Mouse (Mus musculus) intestine, embryonic 14.5 days (tissue): ENCODE measurements around the gene Zfp423. TPM values are rescaled to one million over a fixed set of nuclear protein-coding genes. Genes with fewer than 3 reads are reported as not detected.

ENCODE experiments used
- ATAC-seq: fragments of 200-750 bp; cut with Nextera tagmentation; replicated peaks from 2 replicates; pipeline ENCODE4 v1.8.0; 2017; ENCODE audit warnings: low read depth, moderate number of reproducible peaks, moderate TSS enrichment, moderate library complexity; ENCODE audit not compliant: low FRiP score, low TSS enrichment
- DNase-seq: peaks from one replicate; pipeline ENCODE4 v3.0.0-alpha.2; 2018; ENCODE audit warnings: low spot score
- H3K27ac ChIP-seq: fragments of 300-500 bp; sonication (generic); 2 replicates; pipeline ENCODE4 v1.5.1; 2014; ENCODE audit warnings: low read depth, mild to moderate bottlenecking, control low read depth
- H3K27me3 ChIP-seq: fragments of 300-500 bp; sonication (generic); replicated peaks from 2 replicates; pipeline ENCODE4 v1.6.1; 2014; ENCODE audit warnings: low read length, control low read depth; ENCODE audit not compliant: control insufficient read depth, insufficient read depth
- H3K36me3 ChIP-seq: fragments of 300-500 bp; sonication (generic); 2 replicates; pipeline ENCODE4 v1.6.1; 2014; ENCODE audit warnings: low read length, control low read depth; ENCODE audit not compliant: control insufficient read depth, insufficient read depth
- H3K4me1 ChIP-seq: fragments of 300-500 bp; sonication (generic); replicated peaks from 2 replicates; pipeline ENCODE4 v1.6.1; 2014; ENCODE audit warnings: low read length, control low read depth, mixed read lengths; ENCODE audit not compliant: control insufficient read depth, insufficient read depth
- H3K4me2 ChIP-seq: fragments of 300-500 bp; sonication (generic); 2 replicates; pipeline ENCODE4 v1.6.1; 2014; ENCODE audit warnings: low read length
- H3K4me3 ChIP-seq: fragments of 300-500 bp; sonication (generic); 2 replicates; pipeline ENCODE4 v1.5.1; 2014; ENCODE audit warnings: low read depth, low read length, control low read depth, mixed read lengths
- H3K9ac ChIP-seq: fragments of 300-500 bp; sonication (generic); 2 replicates; pipeline ENCODE4 v1.6.1; 2014; ENCODE audit warnings: mild to moderate bottlenecking, low read length
- H3K9me3 ChIP-seq: fragments of 300-500 bp; sonication (generic); 2 replicates; pipeline ENCODE4 v1.6.1; 2016; ENCODE audit warnings: low read length, control low read depth; ENCODE audit not compliant: control insufficient read depth
- WGBS: fragments of 180-500 bp; shearing (Covaris S2); extraction: QIAGEN DNeasy Blood & Tissue Kit; methylation state at CpG from one replicate; pipeline ENCODE4 v1.1.7; 2014; 5-methylcytosine and 5-hydroxymethylcytosine counted together
- polyA plus RNA-seq: library from polyadenylated mRNA; unstranded; fragments of >200 nt; fragmentation: Nextera tagmentation; extraction: Ambion mirVana; gene quantifications from 2 replicates; pipeline ENCODE4 v1.2.1, GENCODE M21; 2014

The Zfp423 gene
- polyA plus RNA-seq, 1 experiment from 2014 or later: 10.5 TPM

DNA sequence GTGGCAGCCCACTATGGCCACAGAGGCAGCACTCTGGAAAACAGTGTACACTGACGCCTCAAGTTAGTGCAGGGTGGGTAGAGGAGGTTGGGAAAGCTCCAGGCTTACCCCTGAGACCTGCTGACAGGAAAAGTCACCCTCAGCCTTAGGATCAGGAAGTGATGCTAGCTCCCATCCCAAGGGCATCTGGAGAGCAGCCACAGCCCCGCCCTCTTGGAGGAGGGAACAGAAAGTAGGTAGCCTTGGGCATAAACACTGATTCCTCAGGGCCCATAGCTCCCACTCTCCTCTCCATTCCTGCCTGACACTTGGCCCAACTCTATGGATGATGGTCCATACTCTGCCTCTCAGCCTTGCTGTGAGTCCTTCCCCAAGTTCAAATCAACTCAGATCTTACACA lies 205.8 kb downstream of the Zfp423 start:
- Histone ChIP-seq H3K4me2 (no peak overlapping the region), H3K4me1 (no peaks in the 10 kb centered on the region), H3K27ac (no peak overlapping the region), H3K27me3 (no peaks in the 10 kb centered on the region), H3K4me3 (no peak overlapping the region), H3K36me3 (no peaks in the 10 kb centered on the region), H3K9me3 (no peaks in the 10 kb centered on the region), H3K9ac (no peak overlapping the region)
- ATAC-seq (no peak), DNase-seq (no peak)
- WGBS: 73% methylated on average over 2 of the region's 2 CpGs

DNA sequence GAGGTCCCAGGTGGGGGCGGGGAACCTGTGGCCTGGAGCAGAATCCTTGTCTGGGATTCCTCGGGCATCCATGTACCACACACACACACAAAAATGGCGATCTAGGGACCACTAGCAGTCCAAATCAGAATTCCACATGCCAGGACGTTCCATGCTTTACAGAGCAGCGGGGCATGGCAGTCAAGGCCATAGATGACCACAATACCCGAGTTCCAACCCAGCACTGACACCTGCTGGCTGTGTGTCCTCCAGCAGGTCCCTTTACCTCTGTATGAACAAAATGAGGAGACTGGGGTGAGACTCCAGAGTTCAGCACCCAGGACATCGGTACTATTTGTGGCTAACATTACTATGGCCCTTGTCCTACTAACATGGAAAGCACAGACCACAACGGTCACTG lies 206.2 kb downstream of the Zfp423 start:
- ATAC-seq (no peak), DNase-seq (no peak)
- no peak overlapping the region for H3K4me3 ChIP-seq
- no peaks in the 10 kb centered on the region for H3K9me3 ChIP-seq
- no peaks in the 10 kb centered on the region for H3K36me3 ChIP-seq
- H3K27ac ChIP-seq: no peak overlapping the region
- 68% methylated on average over 8 of the region's 8 CpGs for WGBS
- H3K27me3 ChIP-seq: no peaks in the 10 kb centered on the region
- H3K4me1 ChIP-seq: no peaks in the 10 kb centered on the region
- no peak overlapping the region for H3K9ac ChIP-seq
- H3K4me2 ChIP-seq: no peak overlapping the region

DNA sequence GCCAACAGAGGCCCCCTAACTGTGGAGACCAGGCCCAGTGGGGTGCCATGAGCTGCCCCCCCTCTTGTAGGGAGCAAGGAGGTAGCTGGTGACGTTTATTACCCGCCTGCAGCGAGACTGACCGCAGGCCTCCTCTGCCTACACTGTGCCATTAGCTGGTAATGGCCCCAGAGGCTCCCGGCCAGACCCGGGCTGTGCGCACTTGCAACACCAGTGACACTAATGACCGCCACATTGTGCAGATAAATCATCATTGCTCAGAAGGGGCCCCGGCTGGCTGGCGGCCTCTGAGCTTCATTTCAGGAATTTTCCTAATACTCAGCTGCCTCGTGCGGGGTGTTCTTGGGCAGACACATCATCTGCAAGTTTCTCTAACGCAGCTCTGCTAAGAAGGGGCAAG lies 206.7 kb downstream of the Zfp423 start:
- no peak overlapping the region for H3K4me2 ChIP-seq
- no peak overlapping the region for H3K4me3 ChIP-seq
- H3K9ac ChIP-seq: no peak overlapping the region
- no peaks in the 10 kb centered on the region for H3K27me3 ChIP-seq
- WGBS: 65% methylated on average over 13 of the region's 13 CpGs
- no peaks in the 10 kb centered on the region for H3K36me3 ChIP-seq
- DNase-seq: no peak
- ATAC-seq: no peak
- H3K9me3 ChIP-seq: no peaks in the 10 kb centered on the region
- no peak overlapping the region for H3K27ac ChIP-seq
- peaks cover 2% of the 10 kb centered on the region for H3K4me1 ChIP-seq

DNA sequence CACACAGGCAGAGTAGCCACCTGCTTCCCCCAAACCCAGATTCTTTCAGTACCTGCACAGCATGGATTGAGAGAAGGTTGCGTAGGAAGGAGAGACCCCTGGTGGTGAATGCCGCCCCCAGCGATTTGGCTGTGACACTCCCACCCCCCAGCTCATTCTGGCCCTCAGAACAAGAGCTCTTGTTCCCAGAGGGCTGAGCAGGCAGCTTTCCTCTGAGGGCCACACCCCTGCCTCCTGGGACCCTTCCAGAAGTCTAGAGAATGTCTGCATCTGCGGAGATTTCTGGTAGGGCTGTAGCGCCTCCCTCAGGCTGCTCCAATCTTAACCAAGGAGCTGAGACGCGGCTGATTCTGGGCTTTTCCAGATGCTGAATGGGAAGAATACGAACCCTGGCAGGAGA lies 211.8 kb downstream of the Zfp423 start:
- 36% methylated on average over 8 of the region's 8 CpGs for WGBS

DNA sequence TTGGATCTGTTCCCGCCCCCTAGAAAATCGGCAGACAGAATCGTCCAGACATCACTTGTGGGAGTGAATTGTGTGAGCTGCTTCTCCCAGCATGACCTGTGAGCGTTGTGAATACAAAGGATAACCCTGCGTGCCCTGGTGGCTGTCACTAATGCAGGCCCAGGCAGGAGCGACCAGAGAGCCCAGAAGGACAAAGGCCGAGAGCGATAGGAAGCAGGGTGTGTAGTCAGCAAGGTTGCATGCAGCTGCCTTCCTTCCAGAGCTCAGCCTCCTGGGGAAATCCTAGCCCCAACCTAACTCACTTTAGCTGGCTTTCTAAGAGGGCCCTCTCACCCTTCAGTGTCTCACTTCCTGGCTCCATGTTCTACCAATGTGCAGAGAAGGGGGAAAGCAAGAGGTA lies 212.3 kb downstream of the Zfp423 start:
- Histone ChIP-seq H3K4me3 (no peak overlapping the region), H3K9ac (no peak overlapping the region), H3K27ac (no peak overlapping the region), H3K36me3 (no peaks in the 10 kb centered on the region), H3K4me2 (no peak overlapping the region), H3K4me1 (peaks cover 24% of the 10 kb centered on the region), H3K9me3 (no peaks in the 10 kb centered on the region), H3K27me3 (no peaks in the 10 kb centered on the region)
- DNase-seq (no peak), ATAC-seq (no peak)
- 27% methylated on average over 8 of the region's 8 CpGs for WGBS

More for the DNA sequence above, 211.8 kb downstream of the Zfp423 start:
- no peak overlapping the region for H3K4me3 ChIP-seq
- DNase-seq (peak; percentile 71), ATAC-seq (no peak; the same call in 1 of the 2 replicates)
- H3K4me2 ChIP-seq: no peak overlapping the region
- no peak overlapping the region for H3K27ac ChIP-seq
- no peaks in the 10 kb centered on the region for H3K27me3 ChIP-seq
- no peaks in the 10 kb centered on the region for H3K36me3 ChIP-seq
- H3K9me3 ChIP-seq: no peaks in the 10 kb centered on the region
- H3K4me1 ChIP-seq: peaks cover 24% of the 10 kb centered on the region
- H3K9ac ChIP-seq: no peak overlapping the region

DNA sequence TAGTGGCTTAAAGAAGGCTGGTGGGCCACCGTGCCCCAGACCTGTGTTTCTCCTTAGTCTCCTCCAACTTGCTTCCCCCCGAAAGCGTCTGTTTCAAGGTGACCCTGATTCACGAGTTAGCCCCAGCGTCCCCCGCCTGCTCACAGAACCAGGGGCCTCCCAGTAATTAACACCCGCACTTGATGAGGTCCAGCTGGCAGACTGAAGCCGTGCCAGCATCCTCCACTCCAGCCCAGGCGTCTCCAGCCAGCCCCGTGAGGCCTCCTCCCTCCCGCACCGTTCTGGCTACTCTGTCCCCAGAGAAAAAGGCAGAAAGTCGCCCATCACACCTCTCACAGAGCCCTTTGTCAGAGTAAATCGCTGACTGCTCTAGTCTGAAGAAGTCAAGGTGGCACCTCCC lies 213.3 kb downstream of the Zfp423 start:
- WGBS: 36% methylated on average over 14 of the region's 14 CpGs
- Histone ChIP-seq H3K27me3 (no peaks in the 10 kb centered on the region), H3K36me3 (no peaks in the 10 kb centered on the region), H3K9me3 (no peaks in the 10 kb centered on the region), H3K4me1 (peaks cover 24% of the 10 kb centered on the region), H3K4me2 (no peak overlapping the region), H3K4me3 (no peak overlapping the region), H3K27ac (no peak overlapping the region), H3K9ac (no peak overlapping the region)
- 0 out of 2 replicates have a peak, but pooled peaks have one; percentile 51 for ATAC-seq
- peak; percentile 59 for DNase-seq

DNA sequence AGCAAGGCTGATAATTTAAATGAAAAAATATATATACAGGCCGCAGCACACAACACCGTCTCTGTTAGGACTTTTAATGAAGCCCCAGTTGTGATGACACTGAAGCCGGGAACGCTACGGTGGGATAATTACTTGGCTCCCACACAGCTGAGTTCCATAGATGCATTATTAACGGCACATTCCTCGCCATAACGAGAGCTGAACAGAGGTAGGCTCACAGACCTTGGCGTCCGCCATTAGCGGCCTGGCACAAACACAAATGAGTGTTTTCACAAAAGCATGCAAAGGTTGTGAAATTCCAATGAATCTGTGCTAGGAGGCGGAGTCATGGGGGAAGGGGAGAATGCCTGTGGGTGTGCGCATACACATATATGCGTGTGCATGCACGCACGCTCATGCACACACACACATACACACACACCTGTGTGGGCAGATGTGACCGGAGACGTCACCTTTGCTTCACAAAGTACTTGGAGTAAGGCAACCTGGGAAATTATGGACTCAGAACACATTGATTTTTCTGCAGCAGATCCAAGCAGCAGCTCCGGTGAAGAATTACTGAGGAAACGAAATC lies 214.2 kb downstream of the Zfp423 start:
- DNase-seq: no peak
- H3K36me3 ChIP-seq: no peaks in the 10 kb centered on the region
- no peak for ATAC-seq
- no peaks in the 10 kb centered on the region for H3K9me3 ChIP-seq
- 88% methylated on average over 20 of the region's 20 CpGs for WGBS
- no peak overlapping the region for H3K9ac ChIP-seq
- H3K27me3 ChIP-seq: no peaks in the 10 kb centered on the region
- H3K4me1 ChIP-seq: peaks cover 24% of the 10 kb centered on the region
- no peak overlapping the region for H3K4me3 ChIP-seq
- H3K4me2 ChIP-seq: no peak overlapping the region
- no peak overlapping the region for H3K27ac ChIP-seq

DNA sequence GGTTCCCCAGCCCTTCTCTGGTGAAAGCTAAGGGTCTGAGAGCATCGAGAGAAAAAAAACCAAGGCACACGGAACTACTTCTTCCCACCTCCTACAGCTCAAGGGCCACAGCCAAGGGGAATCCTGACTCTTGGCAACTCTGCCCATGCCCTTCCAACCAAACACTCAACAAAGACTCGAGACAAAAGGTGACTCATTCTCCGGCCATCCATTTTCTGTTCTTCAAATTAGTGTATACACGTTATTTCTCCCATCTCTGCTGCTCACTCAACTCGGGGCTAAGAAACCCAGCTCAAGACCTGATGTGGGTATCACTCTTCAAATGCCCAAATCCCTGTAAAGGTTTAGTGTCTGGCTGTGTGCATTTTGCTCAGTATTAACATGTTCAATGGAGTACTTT lies 214.8 kb downstream of the Zfp423 start:
- Histone ChIP-seq H3K36me3 (no peaks in the 10 kb centered on the region), H3K9ac (no peak overlapping the region), H3K27ac (no peak overlapping the region), H3K4me1 (peaks cover 24% of the 10 kb centered on the region), H3K4me2 (no peak overlapping the region), H3K27me3 (no peaks in the 10 kb centered on the region), H3K4me3 (no peak overlapping the region), H3K9me3 (no peaks in the 10 kb centered on the region)
- ATAC-seq: no peak
- 83% methylated on average over 6 of the region's 6 CpGs for WGBS
- no peak for DNase-seq

DNA sequence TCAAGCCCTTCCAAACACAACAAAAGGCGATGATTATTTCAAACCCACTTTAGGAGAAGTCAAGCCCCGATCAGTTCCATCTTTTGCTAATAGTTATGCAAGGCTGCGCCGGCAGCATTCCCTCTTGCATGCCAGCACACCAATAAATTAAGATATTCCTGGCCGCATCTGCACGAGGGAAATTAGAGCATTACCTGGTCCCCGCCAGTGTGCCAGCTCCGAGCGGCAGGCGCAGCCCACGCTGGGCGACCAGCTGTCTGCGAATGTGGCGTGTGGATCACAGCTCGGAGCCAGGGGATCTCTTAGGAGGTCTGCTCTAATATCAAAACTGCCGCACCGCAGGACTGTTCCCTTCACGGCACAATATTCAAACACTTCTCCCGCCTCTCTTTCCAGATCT lies 217.4 kb downstream of the Zfp423 start:
- no peak overlapping the region for H3K4me3 ChIP-seq
- WGBS: 88% methylated on average over 19 of the region's 19 CpGs
- H3K9ac ChIP-seq: no peak overlapping the region
- H3K4me2 ChIP-seq: no peak overlapping the region
- no peaks in the 10 kb centered on the region for H3K9me3 ChIP-seq
- no peak for DNase-seq
- no peak for ATAC-seq
- H3K4me1 ChIP-seq: peaks cover 15% of the 10 kb centered on the region
- no peak overlapping the region for H3K27ac ChIP-seq
- H3K36me3 ChIP-seq: no peaks in the 10 kb centered on the region
- no peaks in the 10 kb centered on the region for H3K27me3 ChIP-seq
